Mouse (Mus musculus) CD8-positive naive resting alpha-beta T cell, adult 2 months (primary cell): ENCODE data around the gene Aaed1.
"Not testable (repeated sequence)": the region's sequence is repeated elsewhere in the genome, so short reads cannot be mapped to it uniquely, and the experiment has no call there.

Source experiments
- DNase-seq, 2 experiments: peaks; one replicate each; pipeline ENCODE4 v3.0.0; 2022; ENCODE audit warnings: low read depth in 2 of 2, low spot score in 2 of 2

The Aaed1 gene

DNA sequence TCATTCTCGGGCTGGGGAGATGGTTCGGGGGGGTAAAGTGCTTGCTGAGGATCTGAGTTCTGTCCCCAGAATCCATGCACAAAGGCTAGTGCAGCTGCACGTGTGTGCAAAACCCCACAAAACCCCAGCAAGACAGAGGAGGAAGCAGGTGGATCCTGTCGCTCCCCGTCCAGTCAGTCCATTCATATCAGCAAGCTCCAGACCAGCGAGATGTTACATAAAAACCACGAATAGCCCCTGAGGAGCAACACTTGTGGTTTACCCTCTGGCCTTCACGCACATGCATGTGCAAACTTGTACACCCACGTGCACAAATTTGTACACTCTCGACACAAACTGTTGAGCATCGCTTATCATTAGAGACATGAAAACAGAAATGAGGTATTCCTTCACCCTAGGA, 2.7 kb downstream of the Aaed1 start:
- DNase-seq = no peak

DNA sequence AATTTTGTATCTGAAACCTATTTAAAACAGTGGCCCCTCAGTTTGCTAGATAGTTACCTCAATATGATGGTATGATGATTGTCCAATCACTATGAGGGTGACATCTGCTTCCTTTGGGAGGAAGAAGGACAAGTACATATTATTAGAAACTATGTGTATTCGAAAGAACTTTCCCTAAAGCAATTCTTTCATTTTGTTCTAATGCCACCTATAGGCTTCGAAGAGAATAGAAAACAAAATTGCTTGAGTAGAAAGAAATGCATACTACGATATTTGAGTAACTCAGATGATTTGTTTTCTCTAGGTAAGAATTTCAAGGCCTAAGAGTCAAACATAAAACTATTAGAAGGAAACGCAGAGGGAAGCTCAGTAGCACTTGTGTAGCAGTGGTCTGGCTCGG, 3.5 kb downstream of the Aaed1 start:
- DNase-seq = no peak

DNA sequence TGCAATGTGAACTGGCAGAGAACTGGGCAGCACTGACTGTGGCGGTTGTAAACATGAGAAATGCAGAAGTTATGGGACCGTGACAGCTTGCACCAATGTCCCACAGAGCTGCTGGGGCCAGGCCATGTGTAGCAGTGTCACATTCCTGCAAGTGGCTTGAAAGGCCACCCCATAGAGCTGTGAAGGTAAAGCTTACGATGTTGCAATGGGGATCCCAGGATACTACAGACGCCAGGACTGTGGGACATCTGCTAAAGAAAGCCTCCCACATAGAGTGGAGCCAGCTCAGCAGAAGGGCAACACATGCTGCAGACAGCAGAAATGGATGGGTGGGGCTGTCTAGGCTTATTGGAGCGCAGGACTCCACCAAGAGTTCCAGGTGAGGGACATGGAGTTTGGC, 5.0 kb downstream of the Aaed1 start:
- DNase-seq = no peak

DNA sequence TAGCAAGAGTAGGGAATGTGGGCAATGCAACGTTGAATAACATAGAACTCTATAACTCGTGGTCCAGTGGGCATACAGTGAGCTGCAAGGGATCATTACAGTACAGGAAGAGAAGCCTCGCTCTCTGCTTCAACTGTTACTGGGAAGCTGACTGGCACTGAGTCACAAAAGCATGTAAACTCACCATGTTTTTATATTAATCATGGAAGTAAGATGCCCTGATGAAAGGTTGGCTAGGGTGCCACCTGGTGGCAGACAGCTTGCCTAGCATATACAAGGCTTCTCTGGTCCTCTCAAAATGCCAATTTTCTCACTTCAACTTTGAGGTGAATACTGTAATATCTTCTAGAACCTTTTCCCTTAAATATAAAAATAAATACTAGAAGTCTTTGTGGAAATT, 6.4 kb downstream of the Aaed1 start:
- DNase-seq = peak; percentile 48 to 64

DNA sequence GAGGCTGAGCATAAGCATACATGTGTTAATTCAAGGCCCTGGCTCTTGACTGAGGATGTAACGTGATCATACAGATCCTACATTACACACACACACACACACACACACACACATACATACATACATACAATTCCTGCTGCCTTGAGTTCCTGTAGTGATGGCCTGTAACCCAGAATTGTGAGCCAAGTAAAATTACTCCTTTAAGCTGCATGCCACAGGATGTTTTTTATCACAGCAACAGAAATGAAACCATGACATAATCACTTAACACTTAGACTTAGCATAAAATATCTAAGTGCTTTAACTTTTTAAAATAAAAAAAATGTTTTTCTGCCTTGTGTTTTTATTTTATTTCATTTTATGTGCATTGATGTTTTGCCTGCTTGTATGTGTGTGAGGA, 13.4 kb downstream of the Aaed1 start:
- no peak for DNase-seq

DNA sequence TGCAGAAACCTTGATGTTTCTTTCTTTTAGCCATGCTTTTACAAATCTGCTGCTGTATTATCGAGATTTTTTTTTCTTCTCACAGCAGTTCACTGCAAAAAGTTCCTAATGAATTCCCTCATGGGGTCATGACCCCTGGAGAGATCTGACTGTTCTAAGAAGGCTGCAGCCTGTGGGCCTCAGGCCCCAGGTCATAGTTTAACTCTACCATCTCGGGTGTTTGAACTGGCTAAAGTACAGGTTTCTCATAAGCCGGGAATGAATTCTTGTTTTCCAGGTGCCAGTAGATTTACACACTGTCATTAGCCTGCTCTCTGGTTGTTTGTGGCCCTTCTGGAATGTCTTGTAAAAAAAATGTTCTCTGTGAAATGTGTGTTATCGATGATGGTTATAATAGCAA, 25.7 kb downstream of the Aaed1 start:
- DNase-seq = no peak

DNA sequence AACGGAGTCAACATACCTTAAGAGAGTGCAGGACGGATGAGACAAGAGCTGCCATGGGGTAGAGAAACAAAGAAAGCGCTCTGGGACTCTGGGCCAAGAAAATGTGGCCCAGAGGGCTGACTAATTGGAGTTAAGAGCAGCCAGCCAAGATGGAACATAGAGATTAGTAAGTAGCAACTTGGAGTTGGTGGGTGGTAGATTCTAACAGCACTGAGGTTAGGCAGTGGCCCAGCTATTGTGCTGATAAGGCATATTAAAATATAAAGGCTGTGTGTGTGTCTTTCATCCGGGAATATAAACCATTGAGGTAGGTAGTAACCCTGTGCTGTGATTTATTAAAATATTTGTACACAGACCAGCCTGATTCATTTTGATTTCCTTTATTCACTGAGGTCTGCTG, 26.2 kb downstream of the Aaed1 start:
- DNase-seq = no peak

DNA sequence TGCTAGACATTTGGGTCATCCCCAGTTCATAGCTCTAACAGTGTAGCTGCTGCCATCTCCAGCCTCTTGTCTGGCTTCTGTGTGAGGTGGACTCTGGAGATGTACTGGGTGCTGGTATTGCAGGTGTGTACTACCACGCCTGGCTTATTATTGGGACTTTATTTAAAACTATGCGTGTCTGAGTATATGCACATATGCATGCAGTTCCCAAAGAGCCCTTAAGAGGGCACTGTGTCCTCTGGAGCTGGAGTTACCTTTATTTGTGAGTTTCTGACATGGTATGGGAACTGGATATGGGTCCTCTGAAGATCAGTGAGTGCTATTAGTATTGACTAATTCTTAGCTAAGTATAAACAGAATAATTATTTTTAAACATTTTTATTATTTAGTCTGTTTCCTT, 27.8 kb downstream of the Aaed1 start:
- no peak for DNase-seq

DNA sequence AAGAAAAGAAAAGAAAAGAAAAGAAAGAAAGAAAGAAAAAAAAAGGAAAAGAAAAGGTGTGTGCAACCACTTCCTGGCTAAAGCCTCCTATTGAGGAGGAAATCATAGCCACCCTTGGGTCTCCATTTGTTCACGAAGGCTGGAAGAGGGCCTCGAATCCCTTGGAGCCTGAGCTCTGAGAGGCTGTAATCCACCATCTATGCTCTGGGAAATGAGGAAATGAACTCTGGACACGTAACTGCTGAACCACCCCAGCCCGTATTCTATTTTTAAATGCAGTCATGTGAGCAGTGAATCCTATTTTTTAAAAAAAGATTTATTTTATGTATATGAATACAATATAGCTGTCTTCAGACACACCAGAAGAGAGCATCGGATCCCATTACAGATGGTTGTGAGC, 31.6 kb downstream of the Aaed1 start:
- DNase-seq = no peak

DNA sequence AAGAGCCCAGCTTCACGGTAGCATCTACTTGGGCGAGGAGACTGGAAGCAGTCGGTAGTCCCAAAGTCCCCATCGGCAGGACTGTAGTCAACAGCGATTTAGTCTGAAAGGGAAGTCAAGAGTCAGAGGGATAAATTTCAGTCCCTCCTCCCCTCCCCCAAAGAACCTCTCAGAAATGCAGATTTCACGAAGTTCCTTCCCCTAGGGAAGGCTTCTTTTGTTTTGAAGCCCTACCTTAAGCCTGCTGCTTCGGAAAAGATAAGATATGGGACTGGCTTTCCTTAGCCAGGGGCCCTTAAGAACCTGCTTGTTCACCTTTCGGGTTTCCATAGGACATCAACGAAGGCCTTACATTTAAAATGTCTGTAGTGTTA, 36.8 kb downstream of the Aaed1 start:
- no peak for DNase-seq

DNA sequence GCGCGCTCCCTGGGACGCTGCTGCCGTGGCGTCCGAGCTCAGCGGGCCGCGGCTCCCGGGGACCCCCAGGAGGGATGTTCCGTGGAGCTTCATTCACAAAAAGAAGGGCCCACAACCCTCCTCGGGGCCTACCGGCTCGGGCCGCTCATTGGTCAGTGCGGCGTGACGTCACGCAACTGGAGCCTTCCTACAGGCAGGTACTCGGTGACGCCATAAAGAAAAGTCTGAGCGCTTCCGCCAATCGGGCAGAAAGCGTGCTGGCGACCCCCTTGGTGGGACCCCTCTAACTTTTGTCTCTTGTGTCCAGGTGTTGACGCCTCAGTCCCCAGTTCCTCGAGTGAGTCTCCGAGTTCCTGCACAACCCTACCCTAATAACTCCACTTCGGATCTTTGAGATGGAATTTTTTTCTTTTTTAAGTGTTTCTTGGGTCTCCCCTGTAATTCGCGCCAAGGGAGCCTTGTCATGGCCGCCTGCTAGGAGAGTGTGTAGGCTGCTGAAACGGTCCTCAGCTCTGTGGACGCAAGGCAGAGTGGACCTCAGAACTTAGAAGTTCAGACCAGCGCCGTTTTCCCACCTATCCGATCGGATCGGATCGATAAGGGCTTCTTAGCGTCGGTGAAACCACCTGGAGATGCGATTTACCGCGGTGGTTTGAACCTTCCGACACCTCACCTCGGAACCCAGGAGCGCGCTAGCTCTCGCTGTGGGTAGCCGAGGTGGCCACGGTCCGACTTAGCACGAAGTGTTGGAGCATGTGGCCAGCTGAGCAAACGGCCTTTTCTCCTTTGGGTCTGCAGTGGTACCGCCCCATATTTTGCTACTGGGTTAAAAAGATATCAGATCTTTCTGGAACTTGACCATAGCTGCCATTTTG, 37.4 kb downstream of the Aaed1 start, which contains the start of gene Cdc14b:
Gene Cdc14b (minus strand): TSS at position 412 of the 875 bp plus-strand sequence.
- DNase-seq = peak; percentile 67 to 75

DNA sequence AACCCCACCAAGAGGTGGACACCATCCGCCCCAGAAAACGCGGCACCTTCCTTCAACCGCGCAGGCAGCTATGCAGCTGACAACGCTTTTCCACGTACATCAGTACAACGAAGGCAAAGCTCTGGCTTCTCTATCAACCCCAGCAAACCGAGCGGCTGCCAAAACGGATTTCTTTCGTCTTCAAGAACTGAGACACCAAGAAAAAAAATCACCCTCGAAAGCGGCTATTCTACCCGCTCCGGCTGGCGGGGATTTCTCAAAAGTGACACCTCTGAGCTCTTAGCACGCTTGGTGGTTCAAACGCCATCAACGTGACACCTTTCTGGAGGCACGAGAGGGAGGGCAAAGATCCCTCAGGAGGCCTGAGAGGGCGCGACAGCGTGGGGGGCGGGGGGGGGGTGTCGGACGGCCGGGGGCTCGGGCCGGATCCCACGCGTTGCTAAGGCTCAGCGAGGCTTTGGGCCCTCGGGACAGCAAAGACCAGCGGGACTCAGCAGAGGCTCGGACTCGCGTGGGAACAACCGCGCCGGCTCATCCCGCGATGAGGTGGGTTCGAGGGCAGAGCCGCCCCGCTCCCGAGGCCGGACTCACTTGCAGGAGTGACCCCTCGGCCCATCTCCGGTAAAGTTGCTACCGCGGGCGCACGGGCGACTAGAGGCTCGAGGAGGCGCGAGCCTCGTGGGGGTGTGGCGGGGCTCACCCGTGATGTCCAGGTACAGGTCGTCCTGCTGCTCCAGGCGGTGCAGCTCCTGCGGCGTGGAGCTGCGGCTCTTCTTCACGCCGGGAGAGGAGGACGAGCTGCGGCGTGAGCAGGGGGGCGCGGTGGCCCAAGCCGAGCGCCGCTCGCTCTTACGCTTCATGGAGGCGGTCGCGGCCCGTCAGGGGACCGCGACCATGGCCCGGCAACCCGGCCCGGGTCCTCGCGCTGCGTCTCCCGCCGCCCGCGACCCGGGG, 38.3 kb downstream of the Aaed1 start:
- peak; percentile 48 for DNase-seq

DNA sequence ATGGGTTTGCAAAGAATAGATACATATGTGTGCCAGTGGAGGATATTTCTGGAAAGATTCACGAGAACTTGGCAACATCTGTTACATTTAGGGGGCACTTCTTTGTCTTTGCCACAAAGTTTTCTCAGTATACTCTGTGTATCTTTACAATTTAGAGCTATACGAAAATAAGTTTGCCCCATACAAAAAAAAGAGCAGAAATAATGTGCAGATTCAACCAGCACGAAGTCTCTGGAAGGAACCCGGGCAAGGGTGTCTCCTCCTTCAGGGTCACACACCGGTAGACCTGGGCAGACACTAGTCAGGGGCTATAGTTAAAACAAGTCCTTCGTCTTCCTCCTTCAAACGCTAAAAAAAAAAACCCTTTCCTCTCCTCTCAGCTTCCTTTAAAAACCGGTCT, 39.2 kb downstream of the Aaed1 start:
- no peak for DNase-seq

DNA sequence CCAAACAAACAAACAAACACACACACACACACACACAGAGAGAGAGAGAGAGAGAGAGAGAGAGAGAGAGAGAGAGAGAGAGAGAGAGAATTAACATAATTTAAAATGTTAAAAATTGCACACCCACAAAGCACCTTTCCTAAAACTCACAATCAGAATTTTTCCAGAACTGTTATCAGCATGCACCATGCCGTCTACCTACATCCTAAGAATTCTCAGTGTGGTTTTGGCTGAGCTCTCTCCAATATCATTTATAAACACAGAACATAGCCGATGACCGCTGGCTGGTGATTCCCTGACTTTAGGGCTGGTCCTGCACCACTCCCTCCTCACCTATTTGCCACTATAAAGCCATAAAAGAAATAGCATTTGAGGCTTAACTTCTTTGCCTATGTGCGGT, 44.1 kb downstream of the Aaed1 start:
- no peak for DNase-seq

DNA sequence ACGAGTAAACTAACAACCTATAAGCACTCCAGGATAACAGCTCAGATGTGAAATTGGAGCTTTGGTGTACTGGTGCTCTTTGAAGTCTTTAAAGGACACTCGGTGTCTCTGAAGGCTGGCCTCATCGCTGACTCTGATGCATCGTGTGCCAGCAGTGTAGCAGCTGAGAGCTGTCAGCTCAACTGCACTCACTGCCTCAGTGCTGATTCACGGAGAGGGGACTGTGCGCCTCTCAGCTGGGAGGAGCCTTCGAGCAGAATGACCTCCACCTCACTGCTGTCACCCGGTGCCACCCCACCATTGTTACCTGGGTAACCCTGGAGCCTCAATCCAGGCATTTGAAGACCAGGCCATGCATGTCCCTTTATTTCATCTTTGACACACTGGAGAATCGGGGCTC, 45.4 kb downstream of the Aaed1 start:
- no peak for DNase-seq

DNA sequence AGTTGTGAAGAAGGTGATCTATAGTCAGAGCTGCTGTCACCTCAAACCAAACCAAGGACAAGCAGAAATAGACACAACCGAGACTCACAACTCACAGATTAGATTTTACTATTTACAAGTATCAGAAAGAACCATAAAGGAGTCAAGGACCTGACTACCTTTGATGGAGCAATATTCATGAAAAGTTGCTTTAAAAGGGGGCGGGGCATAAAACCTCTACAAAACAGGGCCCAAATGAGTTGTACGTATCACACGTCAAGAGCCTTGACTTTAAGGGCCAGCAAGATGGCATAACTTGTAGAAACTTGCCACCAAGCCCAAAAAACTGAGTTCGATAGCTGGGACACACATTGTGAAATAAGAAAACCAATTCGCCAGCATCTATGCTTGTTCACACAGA, 47.9 kb downstream of the Aaed1 start:
- DNase-seq = no peak

DNA sequence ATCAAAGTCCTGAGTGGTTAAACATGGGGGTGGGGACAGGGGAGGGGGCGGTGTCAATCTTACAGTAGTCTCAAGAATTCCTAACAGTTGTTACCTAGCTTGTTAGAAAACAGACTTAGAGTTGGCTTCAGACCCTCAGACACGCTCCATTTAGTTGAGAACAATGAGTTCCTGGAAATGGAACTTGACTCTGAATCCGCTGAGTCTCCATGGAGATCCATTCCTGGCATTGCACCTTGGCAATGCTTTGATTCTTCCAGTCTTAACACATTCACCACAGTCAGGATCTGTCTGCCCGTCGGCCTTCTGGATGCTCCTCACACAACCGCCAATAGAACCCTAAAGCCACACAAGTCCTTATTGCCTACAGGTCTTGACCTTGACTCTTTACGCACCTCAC, 52.6 kb downstream of the Aaed1 start:
- DNase-seq = no peak

DNA sequence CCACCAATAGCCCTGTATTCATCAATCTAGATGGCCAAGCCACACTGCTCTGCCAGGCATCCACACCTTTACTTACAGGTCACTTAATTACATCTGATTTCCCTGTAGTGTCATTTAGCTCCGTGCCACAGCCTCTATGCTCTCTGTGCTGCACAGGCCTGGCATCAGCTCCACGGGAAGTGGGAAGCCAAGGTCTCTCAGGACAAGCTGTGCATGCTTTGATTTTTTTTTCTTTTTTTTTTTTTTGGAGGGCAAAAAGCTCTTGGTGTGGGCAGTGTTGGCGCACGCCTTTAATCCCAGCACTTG, 54.0 kb downstream of the Aaed1 start:
- no peak for DNase-seq

DNA sequence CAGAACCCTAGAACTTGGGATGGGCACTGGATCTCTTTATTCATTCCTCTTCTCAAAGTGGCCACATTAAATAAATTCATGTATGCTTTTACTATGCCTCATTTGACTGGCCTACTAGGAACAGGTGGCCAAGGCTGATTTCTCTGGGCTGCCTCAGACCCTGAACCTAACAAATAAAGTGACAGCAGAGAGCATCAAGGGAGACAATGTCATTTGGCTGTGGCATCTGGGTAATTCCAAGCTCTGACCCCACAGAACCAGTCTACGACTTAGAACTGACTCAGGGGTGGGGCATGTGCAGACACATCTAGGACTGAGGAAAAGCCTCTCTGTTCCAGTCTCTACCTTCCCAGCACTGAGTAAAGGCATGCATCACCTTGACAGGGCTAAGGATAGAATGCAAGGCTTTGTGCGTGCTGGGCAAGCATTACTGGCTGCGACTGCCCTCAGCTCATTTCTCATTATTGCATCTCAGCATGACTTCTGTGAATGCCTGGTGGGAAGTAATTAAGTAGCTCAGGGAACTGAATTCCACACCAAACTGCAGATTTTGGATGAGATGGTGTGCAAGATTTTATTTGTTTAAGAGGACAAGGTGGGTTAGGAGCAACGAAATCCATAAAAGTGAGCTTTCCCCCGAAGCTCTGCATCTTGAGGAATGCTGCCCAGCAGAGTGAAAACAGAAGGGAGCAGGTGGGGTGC, 54.5 kb downstream of the Aaed1 start:
- no peak for DNase-seq

DNA sequence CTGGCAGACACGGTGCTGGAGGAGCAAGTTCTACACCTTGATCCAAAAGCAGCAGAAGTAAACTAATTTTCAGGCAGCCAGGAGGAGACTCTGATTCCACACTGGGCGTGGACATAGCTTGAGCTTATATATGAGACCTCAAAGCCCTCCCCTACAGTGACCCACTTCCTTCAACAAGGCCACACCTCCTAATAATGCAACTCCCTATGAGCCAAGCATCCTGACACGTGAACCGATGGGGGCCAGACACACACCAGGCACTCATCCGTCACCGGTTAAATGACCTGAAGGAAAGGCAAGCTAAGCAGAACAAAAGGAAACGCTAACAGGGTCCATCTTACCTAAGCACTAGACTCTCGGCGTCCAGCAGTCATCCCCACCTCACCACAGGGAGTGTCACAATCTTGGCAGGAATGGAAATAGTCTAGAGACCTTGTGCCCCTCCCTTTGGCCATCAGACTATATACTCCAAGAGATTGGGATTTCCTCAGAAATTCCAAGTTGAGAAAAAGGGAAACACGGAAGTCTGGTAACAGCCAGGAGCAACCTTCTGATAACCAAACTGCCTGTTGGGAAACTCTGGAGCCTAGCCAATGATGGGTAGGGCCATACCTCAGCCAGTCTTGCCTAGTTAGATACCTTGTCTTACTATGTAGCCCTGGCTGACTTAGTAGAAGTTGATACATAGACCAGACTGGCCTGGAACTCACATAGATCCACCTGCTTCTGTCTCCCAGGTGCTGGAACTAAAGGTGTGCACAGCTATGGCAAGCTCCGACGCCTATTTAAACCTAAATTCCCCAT, 55.3 kb downstream of the Aaed1 start:
- no peak for DNase-seq

DNA sequence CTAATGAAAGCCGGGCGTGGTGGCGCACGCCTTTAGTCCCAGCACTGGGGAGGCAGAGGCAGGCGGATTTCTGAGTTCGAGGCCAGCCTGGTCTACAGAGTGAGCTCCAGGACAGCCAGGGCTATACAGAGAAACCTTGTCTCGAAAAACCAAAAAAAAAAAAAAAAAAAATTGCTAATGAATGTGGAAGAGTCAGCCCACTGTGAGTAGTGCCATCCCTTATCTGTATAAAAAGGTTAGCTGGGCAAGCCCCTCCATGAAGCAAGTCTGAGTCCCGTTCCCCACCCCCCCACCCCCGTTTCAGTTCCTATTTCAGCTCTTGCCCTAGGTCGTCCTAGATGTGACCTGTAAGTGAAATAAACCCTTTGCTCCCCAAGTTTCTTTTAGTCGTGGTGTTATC, 58.3 kb downstream of the Aaed1 start:
- not testable (repeated sequence) for DNase-seq
